Mouse (Mus musculus) kidney, postnatal 14 days (tissue): Measurements from ENCODE around the gene Lrrc29.

ENCODE experiments used
- DNase-seq: peaks from one replicate; pipeline ENCODE4 v3.0.0; 2022; ENCODE audit warnings: mixed read lengths

Gene Lrrc29

GRCm38 (mm10) chr8:105288958-105289732, 36.9 kb downstream of the Lrrc29 start:
- peak; percentile 93 for DNase-seq

DNA sequence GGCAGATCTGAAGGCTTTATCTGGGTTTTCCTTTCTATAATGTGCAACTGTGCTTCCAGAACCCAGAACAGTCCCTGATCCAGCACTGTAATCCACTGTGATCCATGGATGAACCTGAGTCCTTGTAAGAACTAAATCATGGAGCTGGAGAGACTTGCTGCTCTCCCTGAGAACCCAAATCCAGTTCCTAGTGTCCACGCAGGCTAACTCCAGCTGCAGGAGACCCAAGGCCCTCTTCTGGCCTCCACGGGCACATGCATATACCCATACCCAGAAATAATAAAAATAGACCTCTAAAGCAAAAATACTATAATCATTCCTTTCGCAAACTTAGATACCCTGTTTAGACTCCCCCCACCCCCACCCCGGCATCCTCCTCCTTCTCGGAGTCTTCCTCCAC, 37.8 kb downstream of the Lrrc29 start:
- DNase-seq = no peak

- no peak for DNase-seq
Measured at GRCm38 (mm10) chr8:105286907-105287306, 39.2 kb downstream of the Lrrc29 start.

DNA sequence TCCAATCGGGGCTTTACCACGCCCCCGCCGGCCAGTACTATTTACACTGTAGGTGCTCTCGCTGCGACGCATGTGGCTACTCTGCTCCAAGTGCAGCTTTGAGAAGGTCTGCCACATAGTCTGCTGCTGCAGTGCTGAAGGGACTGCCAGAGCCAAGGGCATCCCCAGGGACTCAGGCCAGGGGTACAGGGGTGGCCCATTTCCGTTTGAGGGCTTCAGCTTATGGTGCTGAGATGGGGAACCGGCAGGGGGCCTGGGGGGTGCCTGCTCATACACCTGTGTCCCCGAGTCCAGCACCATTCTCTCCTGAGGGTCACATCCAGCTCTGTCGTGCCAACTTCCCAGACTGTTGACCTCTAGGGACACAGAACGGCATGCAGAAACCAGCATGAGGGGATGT, 40.6 kb downstream of the Lrrc29 start:
- no peak for DNase-seq

DNA sequence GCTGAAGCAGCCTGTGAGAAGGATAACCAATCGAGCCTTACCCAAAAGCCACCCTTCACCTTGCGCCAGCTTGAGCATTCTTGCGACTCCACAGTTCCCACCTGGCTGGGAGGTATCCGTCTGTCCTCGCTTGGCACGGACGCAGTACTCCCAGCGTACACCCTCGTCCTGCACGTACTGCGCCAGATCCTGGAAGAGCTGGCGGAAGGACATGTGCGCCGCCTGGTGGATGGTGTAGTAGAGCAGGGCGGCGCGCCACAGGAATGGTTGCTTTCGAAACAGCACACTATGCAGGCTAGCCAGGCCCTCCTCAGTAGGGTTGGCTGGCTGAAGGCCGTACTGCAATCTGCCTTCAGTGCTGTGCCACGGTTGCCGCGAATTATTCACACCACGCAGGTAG, 43.0 kb downstream of the Lrrc29 start:
- DNase-seq = peak; percentile 59

- DNase-seq = no peak
Measured at GRCm38 (mm10) chr8:105282239-105282638, 43.8 kb downstream of the Lrrc29 start.

DNA sequence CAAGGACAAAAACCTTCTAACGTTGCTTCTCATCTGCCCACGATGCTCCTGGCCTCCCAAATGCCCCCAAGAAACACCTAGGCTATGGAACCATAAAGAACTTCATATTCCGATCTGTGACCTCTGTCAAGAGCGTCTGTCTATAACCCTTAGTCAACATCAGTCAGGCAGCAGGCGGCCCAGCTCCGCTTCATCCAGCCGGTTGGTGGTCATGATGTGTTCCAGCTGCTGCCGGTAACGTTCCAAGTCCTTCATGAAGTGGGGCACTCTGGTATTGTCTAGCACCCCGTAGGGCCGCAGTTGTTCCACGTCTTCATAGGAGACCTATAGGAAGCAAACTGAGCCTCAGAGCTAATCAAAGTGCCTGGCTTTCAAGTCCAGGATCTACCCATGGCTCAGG, 44.3 kb downstream of the Lrrc29 start:
- no peak for DNase-seq

DNA sequence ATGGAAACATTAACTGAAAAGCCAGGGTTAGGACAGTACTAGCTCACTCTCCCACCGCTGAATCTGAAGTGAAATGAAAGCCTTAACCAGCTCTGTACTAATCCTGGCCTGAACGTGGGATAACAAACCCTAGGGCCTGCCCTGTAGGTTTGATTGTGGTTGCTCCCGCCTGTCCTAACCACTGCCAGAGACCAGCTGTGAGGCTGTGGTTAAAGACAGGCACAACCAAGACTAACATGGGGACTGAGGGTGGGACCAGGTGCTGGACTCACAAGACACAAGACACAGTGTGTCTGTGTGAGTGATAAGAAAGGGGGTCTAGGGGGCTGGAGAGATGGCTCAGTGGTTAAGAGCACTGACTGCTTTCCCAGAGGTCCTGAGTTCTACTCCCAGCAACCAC, 45.5 kb downstream of the Lrrc29 start:
- no peak for DNase-seq

DNA sequence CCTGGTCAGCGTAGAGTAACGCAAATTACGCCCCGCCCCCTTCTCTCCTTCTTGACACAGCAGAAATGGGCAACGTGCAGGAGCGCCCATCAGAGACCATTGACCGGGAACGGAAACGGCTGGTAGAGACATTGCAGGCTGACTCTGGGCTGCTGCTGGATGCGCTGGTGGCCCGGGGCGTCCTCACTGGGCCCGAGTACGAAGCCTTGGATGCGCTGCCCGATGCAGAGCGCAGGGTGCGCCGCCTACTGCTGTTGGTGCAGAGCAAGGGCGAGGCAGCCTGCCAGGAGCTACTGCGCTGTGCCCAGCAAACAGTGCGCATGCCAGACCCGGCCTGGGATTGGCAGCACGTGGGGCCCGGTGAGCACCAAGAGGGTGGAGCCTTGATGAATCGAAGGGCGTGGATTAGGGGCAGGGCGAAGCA, 47.2 kb downstream of the Lrrc29 start:
- peak; percentile 85 for DNase-seq

- DNase-seq = peak; percentile 59
Measured at GRCm38 (mm10) chr8:105276292-105277120, 49.6 kb downstream of the Lrrc29 start.

GRCm38 (mm10) chr8:105275840-105276239, 50.2 kb downstream of the Lrrc29 start, which contains the start of gene Nol3:
Gene Nol3 (plus strand): TSS chr8:105276140.
- no peak for DNase-seq

DNA sequence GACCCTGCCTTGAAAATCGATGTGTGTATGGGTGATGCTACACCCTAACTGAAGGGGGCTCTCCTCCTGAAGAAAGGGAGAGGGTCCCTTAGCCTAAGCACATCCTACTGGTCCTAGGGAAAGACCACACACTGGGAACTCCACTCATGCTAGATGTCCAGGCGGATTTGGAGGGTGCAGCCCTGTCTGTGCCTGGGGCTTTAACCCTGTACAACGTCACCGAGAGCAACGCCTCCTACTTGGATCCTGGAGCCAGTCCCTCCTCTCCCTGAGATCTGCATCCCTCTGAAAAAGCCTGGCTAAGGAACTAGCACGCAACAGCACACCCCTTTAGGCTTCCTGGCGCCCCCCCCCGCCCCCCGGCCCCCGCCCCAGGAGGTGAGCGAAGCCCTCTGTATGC, 50.7 kb downstream of the Lrrc29 start:
- no peak for DNase-seq

DNA sequence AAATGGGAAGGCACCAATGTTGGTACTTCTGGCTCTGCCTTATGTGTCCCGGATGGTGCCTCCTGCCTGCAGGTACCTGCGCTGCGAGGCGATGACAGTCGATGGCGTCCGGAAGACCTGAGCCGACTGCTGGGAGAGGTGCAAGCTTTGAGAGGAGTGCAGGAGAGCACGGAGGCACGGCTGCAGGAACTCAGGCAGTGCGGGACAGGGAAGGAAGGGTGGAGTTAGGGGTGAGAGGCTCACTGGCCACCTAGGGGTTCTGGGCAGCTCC, 55.2 kb downstream of the Lrrc29 start:
- DNase-seq = no peak

DNA sequence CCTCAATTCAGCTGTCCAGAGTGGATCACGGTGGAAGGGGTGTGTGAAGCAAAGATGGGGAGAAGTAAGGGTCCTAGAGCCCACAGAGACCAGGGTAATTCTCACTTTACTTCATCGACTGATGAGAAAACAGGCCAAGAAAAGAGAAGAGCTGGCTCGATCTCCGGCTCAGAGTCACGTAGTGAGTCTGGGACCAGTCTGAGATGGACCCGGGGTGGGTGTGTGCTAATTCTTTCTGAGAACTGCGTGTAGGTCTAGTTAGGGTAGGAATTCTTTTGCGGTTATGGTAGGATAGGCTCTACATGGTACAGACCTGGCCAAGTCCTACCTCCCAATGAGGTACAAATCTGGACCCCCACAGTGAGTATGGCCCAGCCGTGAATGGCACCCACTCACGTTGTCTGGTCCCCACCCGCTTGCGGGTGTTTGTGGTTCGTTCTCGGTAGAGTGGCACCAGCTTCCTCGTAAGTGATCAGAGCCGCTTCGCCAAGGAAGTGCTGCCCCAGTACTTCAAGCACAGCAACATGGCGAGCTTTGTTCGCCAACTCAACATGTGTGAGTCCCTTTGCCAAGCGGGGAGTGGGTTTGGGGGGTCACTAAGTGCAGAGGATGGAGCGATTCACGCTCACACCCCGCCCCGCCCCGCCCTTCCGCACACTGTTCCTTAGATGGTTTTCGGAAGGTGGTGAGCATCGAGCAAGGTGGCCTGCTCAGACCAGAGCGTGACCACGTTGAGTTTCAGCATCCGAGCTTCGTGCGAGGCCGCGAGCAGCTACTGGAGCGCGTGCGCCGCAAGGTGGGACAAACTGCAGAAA, 55.8 kb downstream of the Lrrc29 start:
- no peak for DNase-seq

GRCm38 (mm10) chr8:105269461-105269947, 56.6 kb downstream of the Lrrc29 start, which contains the start of gene Hsf4:
Gene Hsf4 (plus strand): TSS chr8:105269801.
- peak; percentile 75 for DNase-seq

DNA sequence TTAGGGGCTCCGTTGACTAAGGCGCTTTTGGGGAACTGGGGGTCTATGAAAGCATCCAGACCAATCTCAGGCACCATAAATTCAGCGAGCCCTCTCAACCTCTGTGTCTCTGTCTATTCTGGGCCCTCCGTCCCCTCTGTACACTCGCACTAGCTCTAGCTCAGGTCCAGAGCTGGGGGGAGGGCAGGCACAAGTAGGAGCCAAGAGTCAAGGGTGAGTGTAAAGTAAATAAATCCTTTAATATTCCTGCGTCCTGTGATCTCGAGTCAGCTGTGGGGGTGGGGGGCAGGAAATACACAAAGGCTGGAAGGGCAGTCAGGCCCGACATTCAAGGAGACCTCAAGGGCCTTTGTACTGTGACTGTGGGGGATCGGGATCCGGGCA, 57.0 kb downstream of the Lrrc29 start:
- DNase-seq = peak; percentile 44

GRCm38 (mm10) chr8:105268342-105269074, 57.6 kb downstream of the Lrrc29 start:
- DNase-seq = peak; percentile 41

DNA sequence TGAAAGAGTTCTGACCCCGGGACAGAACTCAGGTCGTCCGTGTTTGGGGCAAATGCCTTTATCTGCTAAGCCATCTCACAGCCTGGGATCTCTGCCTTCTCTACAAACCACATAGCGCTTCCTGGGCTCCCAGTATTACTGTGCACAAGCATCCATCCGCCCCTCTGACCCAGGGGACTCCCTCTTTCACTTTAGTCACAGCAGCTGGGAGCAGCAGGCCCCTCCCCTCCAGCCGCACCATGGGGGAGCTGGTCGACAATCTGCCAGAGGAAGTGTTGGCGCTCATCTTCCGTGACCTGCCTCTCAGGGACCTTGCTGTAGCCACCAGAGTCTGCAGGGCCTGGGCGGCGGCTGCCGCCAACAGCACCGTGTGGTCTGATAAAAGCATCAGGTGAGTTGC, 59.3 kb downstream of the Lrrc29 start:
- DNase-seq = no peak

DNA sequence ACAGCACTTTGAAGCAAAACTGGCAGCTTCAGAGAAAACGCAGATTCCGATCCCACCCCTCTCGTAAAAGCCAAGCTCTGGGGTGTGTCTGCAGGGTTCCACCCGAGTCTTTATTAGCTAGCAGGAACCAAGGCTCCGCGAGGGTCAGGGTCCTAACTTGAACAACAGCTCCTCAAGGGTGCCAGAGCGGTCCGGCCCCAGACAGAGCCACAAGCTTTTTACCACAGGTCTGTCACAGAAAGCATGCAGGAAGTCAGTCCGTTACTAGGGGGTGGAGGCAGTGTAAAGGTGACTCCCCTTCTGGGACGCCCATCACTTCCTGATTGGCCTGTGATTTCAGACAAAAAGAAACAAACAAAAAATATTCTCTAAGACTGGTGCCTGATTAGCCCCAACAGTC, 61.0 kb downstream of the Lrrc29 start:
- peak; percentile 42 for DNase-seq

GRCm38 (mm10) chr8:105264024-105264982, 61.8 kb downstream of the Lrrc29 start, which contains the start of the genes Tradd and Fbxl8:
Gene Tradd (minus strand): TSS chr8:105264609.
Gene Fbxl8 (plus strand): TSS chr8:105264648.
- DNase-seq = peak; percentile 87
